Mouse (Mus musculus): ENCODE measurements around the gene Dusp6. TPM values are rescaled to one million over a fixed set of nuclear protein-coding genes. Genes with fewer than 3 reads are reported as not detected.
A peak's percentile ranks its signal among the peaks of the same experiment; 100 is the strongest.

Gene Dusp6
- polyA plus RNA-seq, 1 experiment from 2014 or later, result 63.1 TPM

- Histone ChIP-seq H3K27me3 (ENCODE audit: control insufficient read depth, insufficient read depth, low read length) (peaks cover 2% of the 10 kb centered on the region; the same call in 1 of the 2 replicates), H3K9ac (ENCODE audit: low read length) (no peak overlapping the region), H3K9me3 (ENCODE audit: control insufficient read depth, low read length) (no peaks in the 10 kb centered on the region), H3K4me2 (ENCODE audit: low read depth, low read length, severe bottlenecking) (no peak overlapping the region), H3K36me3 (ENCODE audit: control insufficient read depth, insufficient read depth, low read length) (no peaks in the 10 kb centered on the region), H3K4me1 (replicated peaks; ENCODE audit: control insufficient read depth, insufficient read depth, low read length) (peaks cover 5% of the 10 kb centered on the region), H3K4me3 (ENCODE audit: low read depth, low read length) (no peak overlapping the region), H3K27ac (ENCODE audit: low read depth, low read length) (no peak overlapping the region)
- DNase-seq (ENCODE audit: low spot score), result no peak
- no peak for ATAC-seq (replicated peaks; ENCODE audit: low FRiP score)
- WGBS, result 86% methylated on average over 8 of the region's 8 CpGs
Measured at GRCm38 (mm10) chr10:99259840-99260239, 3.2 kb upstream of the Dusp6 start.

GRCm38 (mm10) chr10:99261151-99261635, 1.8 kb upstream of the Dusp6 start:
- no peak for DNase-seq (ENCODE audit: low spot score)
- WGBS, result under 1% methylated on average over 29 of the region's 30 CpGs
- peaks cover 8% of the 10 kb centered on the region for H3K4me1 ChIP-seq (replicated peaks; ENCODE audit: control insufficient read depth, insufficient read depth, low read length)

GRCm38 (mm10) chr10:99261636-99262318, 1.3 kb upstream of the Dusp6 start:
- Histone ChIP-seq H3K4me1 (replicated peaks; ENCODE audit: control insufficient read depth, insufficient read depth, low read length) (peaks cover 8% of the 10 kb centered on the region), H3K36me3 (ENCODE audit: control insufficient read depth, insufficient read depth, low read length) (no peaks in the 10 kb centered on the region), H3K27ac (ENCODE audit: low read depth, low read length) (peak overlapping the region; percentile 93), H3K9ac (ENCODE audit: low read length) (peak overlapping the region; percentile 85), H3K27me3 (ENCODE audit: control insufficient read depth, insufficient read depth, low read length) (peaks cover 2% of the 10 kb centered on the region; the same call in 1 of the 2 replicates), H3K4me3 (ENCODE audit: low read depth, low read length) (peak overlapping the region; percentile 62), H3K9me3 (ENCODE audit: control insufficient read depth, low read length) (no peaks in the 10 kb centered on the region), H3K4me2 (ENCODE audit: low read depth, low read length, severe bottlenecking) (peak overlapping the region; percentile 81)
- peak; percentile 45 for ATAC-seq (replicated peaks; ENCODE audit: low FRiP score)
- peak; percentile 89 for DNase-seq (ENCODE audit: low spot score)
- WGBS, result 1% methylated on average over 59 of the region's 62 CpGs

More at GRCm38 (mm10) chr10:99261151-99261635, 1.8 kb upstream of the Dusp6 start:
- ATAC-seq (replicated peaks; ENCODE audit: low FRiP score), result peak; percentile 10; the same call in 1 of the 2 replicates
- peak overlapping the region; percentile 93 for H3K27ac ChIP-seq (ENCODE audit: low read depth, low read length)
- no peaks in the 10 kb centered on the region for H3K9me3 ChIP-seq (ENCODE audit: control insufficient read depth, low read length)
- H3K4me2 ChIP-seq (ENCODE audit: low read depth, low read length, severe bottlenecking), result peak overlapping the region; percentile 81
- peak overlapping the region; percentile 62 for H3K4me3 ChIP-seq (ENCODE audit: low read depth, low read length)
- peaks cover 2% of the 10 kb centered on the region; the same call in 1 of the 2 replicates for H3K27me3 ChIP-seq (ENCODE audit: control insufficient read depth, insufficient read depth, low read length)
- H3K36me3 ChIP-seq (ENCODE audit: control insufficient read depth, insufficient read depth, low read length), result no peaks in the 10 kb centered on the region
- H3K9ac ChIP-seq (ENCODE audit: low read length), result peak overlapping the region; percentile 85

GRCm38 (mm10) chr10:99262319-99262866, 638 bp upstream of the Dusp6 start:
- WGBS, result under 1% methylated on average over 20 of the region's 20 CpGs
- Histone ChIP-seq H3K4me1 (replicated peaks; ENCODE audit: control insufficient read depth, insufficient read depth, low read length) (peaks cover 8% of the 10 kb centered on the region), H3K4me2 (ENCODE audit: low read depth, low read length, severe bottlenecking) (peak overlapping the region; percentile 81), H3K4me3 (ENCODE audit: low read depth, low read length) (peak overlapping the region; percentile 62), H3K9ac (ENCODE audit: low read length) (peak overlapping the region; percentile 85), H3K27ac (ENCODE audit: low read depth, low read length) (peak overlapping the region; percentile 93), H3K9me3 (ENCODE audit: control insufficient read depth, low read length) (no peaks in the 10 kb centered on the region), H3K36me3 (ENCODE audit: control insufficient read depth, insufficient read depth, low read length) (no peaks in the 10 kb centered on the region), H3K27me3 (ENCODE audit: control insufficient read depth, insufficient read depth, low read length) (peaks cover 2% of the 10 kb centered on the region; the same call in 1 of the 2 replicates)
- DNase-seq (ENCODE audit: low spot score), result peak; percentile 79
- ATAC-seq (replicated peaks; ENCODE audit: low FRiP score), result peak; percentile 47

- H3K9ac ChIP-seq (ENCODE audit: low read length), result peak overlapping the region; percentile 90
- H3K4me3 ChIP-seq (ENCODE audit: low read depth, low read length), result peak overlapping the region; percentile 62
- peaks cover 9% of the 10 kb centered on the region for H3K4me1 ChIP-seq (replicated peaks; ENCODE audit: control insufficient read depth, insufficient read depth, low read length)
- H3K27ac ChIP-seq (ENCODE audit: low read depth, low read length), result peak overlapping the region; percentile 95
- ATAC-seq (replicated peaks; ENCODE audit: low FRiP score) (peak; percentile 31), DNase-seq (ENCODE audit: low spot score) (peak; percentile 79)
- peak overlapping the region; percentile 81 for H3K4me2 ChIP-seq (ENCODE audit: low read depth, low read length, severe bottlenecking)
- H3K9me3 ChIP-seq (ENCODE audit: control insufficient read depth, low read length), result no peaks in the 10 kb centered on the region
- no peaks in the 10 kb centered on the region for H3K36me3 ChIP-seq (ENCODE audit: control insufficient read depth, insufficient read depth, low read length)
- WGBS, result under 1% methylated on average over 66 of the region's 66 CpGs
- peaks cover 2% of the 10 kb centered on the region; the same call in 1 of the 2 replicates for H3K27me3 ChIP-seq (ENCODE audit: control insufficient read depth, insufficient read depth, low read length)
Measured at GRCm38 (mm10) chr10:99263419-99264221, 589 bp downstream of the Dusp6 start.

- Histone ChIP-seq H3K27me3 (ENCODE audit: control insufficient read depth, insufficient read depth, low read length) (peaks cover 2% of the 10 kb centered on the region; the same call in 1 of the 2 replicates), H3K4me1 (replicated peaks; ENCODE audit: control insufficient read depth, insufficient read depth, low read length) (peaks cover 17% of the 10 kb centered on the region), H3K4me2 (ENCODE audit: low read depth, low read length, severe bottlenecking) (peak overlapping the region; percentile 81), H3K36me3 (ENCODE audit: control insufficient read depth, insufficient read depth, low read length) (no peaks in the 10 kb centered on the region), H3K9me3 (ENCODE audit: control insufficient read depth, low read length) (no peaks in the 10 kb centered on the region), H3K27ac (ENCODE audit: low read depth, low read length) (peak overlapping the region; percentile 95), H3K4me3 (ENCODE audit: low read depth, low read length) (peak overlapping the region; percentile 62), H3K9ac (ENCODE audit: low read length) (peak overlapping the region; percentile 90)
- ATAC-seq (replicated peaks; ENCODE audit: low FRiP score) (no peak), DNase-seq (ENCODE audit: low spot score) (peak; percentile 67)
- WGBS, result under 1% methylated on average over 26 of the region's 26 CpGs
Measured at GRCm38 (mm10) chr10:99264301-99265010, 1.4 kb downstream of the Dusp6 start.

- Histone ChIP-seq H3K9me3 (ENCODE audit: control insufficient read depth, low read length) (no peaks in the 10 kb centered on the region), H3K4me2 (ENCODE audit: low read depth, low read length, severe bottlenecking) (peak overlapping the region; percentile 81), H3K27me3 (ENCODE audit: control insufficient read depth, insufficient read depth, low read length) (no peaks in the 10 kb centered on the region; the same call in 1 of the 2 replicates), H3K9ac (ENCODE audit: low read length) (peak overlapping the region; percentile 90), H3K36me3 (ENCODE audit: control insufficient read depth, insufficient read depth, low read length) (no peaks in the 10 kb centered on the region), H3K4me1 (replicated peaks; ENCODE audit: control insufficient read depth, insufficient read depth, low read length) (peaks cover 22% of the 10 kb centered on the region), H3K27ac (ENCODE audit: low read depth, low read length) (peak overlapping the region; percentile 95), H3K4me3 (ENCODE audit: low read depth, low read length) (peak overlapping the region; percentile 62)
- DNase-seq (ENCODE audit: low spot score) (peak; percentile 67), ATAC-seq (replicated peaks; ENCODE audit: low FRiP score) (no peak)
- under 1% methylated on average over 7 of the region's 7 CpGs for WGBS
Measured at GRCm38 (mm10) chr10:99265011-99265694, 2.1 kb downstream of the Dusp6 start.
